Mouse (Mus musculus) small intestine, adult 2 months (tissue): ENCODE data around the gene Atoh1.

Experiments
- CTCF ChIP-seq: fragments of 200-500 bp; IDR thresholded peaks from 2 replicates; pipeline ENCODE4 v1.5.1; 2012; ENCODE audit warnings: low read depth, mild to moderate bottlenecking, control low read depth, inconsistent platforms, low read length, moderate library complexity, mixed read lengths; ENCODE audit not compliant: insufficient replicate concordance, insufficient read length; ENCODE audit errors: extremely low read depth
- POLR2A ChIP-seq: fragments of 200-500 bp; IDR thresholded peaks from 2 replicates; pipeline ENCODE4 v1.6.1; 2012; ENCODE audit warnings: low read depth, mild to moderate bottlenecking, control low read depth, inconsistent platforms, low read length, moderate library complexity

DNA sequence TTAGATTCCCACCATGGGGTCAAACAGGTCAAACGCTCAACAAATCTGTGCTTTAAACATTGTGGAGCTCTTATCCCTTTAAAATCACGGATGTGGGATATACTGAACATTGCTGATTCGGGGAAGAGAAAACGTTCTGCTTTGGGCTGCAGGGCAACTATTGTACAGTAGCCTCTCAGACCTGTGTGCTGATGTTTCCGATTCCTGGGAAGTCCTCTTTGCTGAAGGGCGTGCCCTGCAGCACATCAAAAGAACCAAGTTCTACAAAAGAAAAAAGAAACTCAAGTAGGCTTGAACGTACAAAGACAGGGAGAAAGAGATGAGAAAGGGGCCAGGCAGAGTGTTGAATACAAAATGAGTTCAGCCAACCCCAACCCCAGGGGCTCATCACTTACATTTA is 34.2 kb upstream of the Atoh1 start:
- TF ChIP-seq POLR2A (no peak), CTCF (no peak)
